Mouse (Mus musculus) cerebellum, adult 18-20 months (tissue): ENCODE measurements around the gene Skap2.

Experiments
- DNase-seq, 2 experiments: peaks; one replicate each; pipeline ENCODE4 v3.0.0; 2021

Skap2 gene

GRCm38 (mm10) chr6:51886902-51887431 lies 125.4 kb downstream of the Skap2 start:
- DNase-seq, result no peak

- DNase-seq, result no peak
These were observed 129.5 kb downstream of the Skap2 start for GRCm38 (mm10) chr6:51882880-51883274.

- no peak for DNase-seq
These were observed 130.0 kb downstream of the Skap2 start for GRCm38 (mm10) chr6:51882266-51882879.

GRCm38 (mm10) chr6:51881181-51881968 lies 131.0 kb downstream of the Skap2 start:
- no peak for DNase-seq

GRCm38 (mm10) chr6:51880778-51881177 lies 131.6 kb downstream of the Skap2 start:
- no peak for DNase-seq

- DNase-seq, result no peak
These were observed 133.8 kb downstream of the Skap2 start for GRCm38 (mm10) chr6:51878551-51878950.

GRCm38 (mm10) chr6:51876841-51877553 lies 135.4 kb downstream of the Skap2 start:
- no peak for DNase-seq

GRCm38 (mm10) chr6:51875884-51876626 lies 136.3 kb downstream of the Skap2 start:
- DNase-seq, result no peak

- DNase-seq, result no peak
These were observed 138.3 kb downstream of the Skap2 start for GRCm38 (mm10) chr6:51874035-51874434.

GRCm38 (mm10) chr6:51871135-51871534 lies 141.2 kb downstream of the Skap2 start:
- no peak for DNase-seq

GRCm38 (mm10) chr6:51870294-51870693 lies 142.1 kb downstream of the Skap2 start:
- no peak for DNase-seq

- DNase-seq, result peak in 1 of 2 experiments; percentile 24
These were observed 145.8 kb downstream of the Skap2 start for GRCm38 (mm10) chr6:51866596-51866995.

- no peak for DNase-seq
These were observed 148.8 kb downstream of the Skap2 start for GRCm38 (mm10) chr6:51863508-51863907.

- no peak for DNase-seq
These were observed 152.0 kb downstream of the Skap2 start for GRCm38 (mm10) chr6:51860300-51860699.

GRCm38 (mm10) chr6:51857821-51858220 lies 154.5 kb downstream of the Skap2 start:
- DNase-seq, result peak; percentile 97 to 99

- DNase-seq, result peak; percentile 76
These were observed 159.1 kb downstream of the Skap2 start for GRCm38 (mm10) chr6:51853291-51853690.

GRCm38 (mm10) chr6:51852643-51853042 lies 159.7 kb downstream of the Skap2 start:
- peak in 1 of 2 experiments; percentile 29 for DNase-seq

- peak in 1 of 2 experiments; percentile 40 for DNase-seq
These were observed 160.8 kb downstream of the Skap2 start for GRCm38 (mm10) chr6:51851544-51851943.

- DNase-seq, result peak in 1 of 2 experiments; percentile 44
These were observed 162.1 kb downstream of the Skap2 start for GRCm38 (mm10) chr6:51850030-51850817.

- DNase-seq, result peak; percentile 59 to 68
These were observed 162.8 kb downstream of the Skap2 start for GRCm38 (mm10) chr6:51849561-51849960.

- peak; percentile 49 to 66 for DNase-seq
These were observed 168.2 kb downstream of the Skap2 start for GRCm38 (mm10) chr6:51844106-51844505.

- DNase-seq, result no peak
These were observed 169.3 kb downstream of the Skap2 start for GRCm38 (mm10) chr6:51843081-51843480.
